Mouse (Mus musculus): ENCODE measurements around the gene Rhobtb1. TPM values are rescaled to one million over a fixed set of nuclear protein-coding genes. Genes with fewer than 3 reads are reported as not detected.

The Rhobtb1 gene
- total RNA-seq, 2 experiments from 2014 or later = 8.6 to 9.5 TPM

DNA sequence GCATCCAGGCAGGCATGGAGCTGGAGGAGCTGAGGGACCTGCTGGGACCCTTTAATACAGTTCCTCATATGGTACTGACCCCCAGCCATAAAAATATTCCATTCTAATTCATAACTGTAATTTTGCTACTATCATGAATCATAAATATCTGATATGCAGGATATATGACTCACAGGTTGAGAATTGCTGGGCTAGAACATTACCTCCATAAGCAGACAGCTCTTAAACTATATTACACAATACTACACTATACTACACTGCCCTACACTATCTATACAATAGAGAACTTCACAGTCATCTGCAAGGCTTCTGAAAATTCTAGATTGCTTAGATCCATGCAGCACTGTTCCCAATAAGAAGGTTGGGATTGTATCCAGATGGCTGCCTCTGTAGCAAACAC lies 16.9 kb upstream of the Rhobtb1 start:
- intact Hi-C loops (cut with DNase I) = no loop called here
- no peak overlapping the region for H3K4me3 ChIP-seq
- TF ChIP-seq CTCF (IDR thresholded peaks at IDR 0.05) = no peak
- H3K27ac ChIP-seq = no peak overlapping the region
- DNase-seq (ENCODE audit: extremely low spot score in 1 of 2, low spot score in 2 of 2) = no peak

DNA sequence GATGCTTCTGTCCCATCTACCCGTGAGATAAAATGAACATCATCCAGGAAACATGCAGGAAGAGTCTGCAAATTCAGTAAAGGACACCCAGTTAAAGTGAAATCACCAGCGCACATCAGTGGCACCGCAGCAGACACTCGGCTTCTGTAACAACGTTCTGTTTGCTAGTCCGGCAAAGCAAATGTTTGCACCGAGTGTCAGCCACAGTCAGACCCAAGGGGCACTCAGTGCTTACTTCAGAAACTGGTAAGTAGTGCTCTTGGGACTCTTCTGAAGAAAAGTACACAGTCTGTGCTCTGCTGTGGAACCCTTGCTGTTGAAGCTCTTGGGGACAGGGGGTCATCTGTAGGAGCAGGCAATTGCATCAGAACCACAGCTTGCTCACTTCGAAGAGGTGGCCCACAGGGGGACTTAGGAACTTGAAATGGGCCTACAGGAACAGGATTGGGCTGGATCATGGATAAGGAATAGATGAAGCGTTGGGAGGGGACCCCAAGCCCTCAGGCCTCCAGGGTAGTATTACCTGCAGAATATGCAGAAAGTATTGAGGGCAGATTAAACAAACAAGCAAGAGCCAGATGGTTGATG lies 14.9 kb upstream of the Rhobtb1 start:
- no peak overlapping the region for H3K27ac ChIP-seq
- intact Hi-C loops (cut with DNase I) = no loop called here
- DNase-seq (ENCODE audit: extremely low spot score in 1 of 2, low spot score in 2 of 2) = no peak
- TF ChIP-seq CTCF (IDR thresholded peaks at IDR 0.05) = no peak
- no peak overlapping the region for H3K4me3 ChIP-seq

DNA sequence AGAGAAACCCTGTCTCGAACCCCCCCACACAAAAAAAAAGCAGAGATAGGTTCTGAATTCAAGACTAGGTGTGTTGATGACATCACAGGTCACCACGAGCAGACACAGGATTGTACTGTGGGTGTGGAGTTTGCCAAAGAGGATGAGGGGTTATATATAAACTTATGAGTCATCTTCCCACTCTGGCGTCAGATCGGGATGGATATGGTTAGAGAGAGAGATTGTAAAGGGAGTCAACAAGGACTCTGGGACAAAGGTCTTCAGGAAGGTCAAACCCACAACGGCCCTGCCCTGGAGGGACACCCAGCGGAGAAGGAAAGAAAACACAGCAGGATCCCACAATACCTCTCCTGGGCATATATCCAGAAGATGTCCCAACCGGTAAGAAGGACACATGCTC lies 2.0 kb upstream of the Rhobtb1 start:
- intact Hi-C loops (cut with DNase I) = no loop called here
- TF ChIP-seq CTCF (IDR thresholded peaks at IDR 0.05) = no peak
- H3K4me3 ChIP-seq = no peak overlapping the region
- no peak for DNase-seq (ENCODE audit: extremely low spot score in 1 of 2, low spot score in 2 of 2)
- H3K27ac ChIP-seq = no peak overlapping the region

DNA sequence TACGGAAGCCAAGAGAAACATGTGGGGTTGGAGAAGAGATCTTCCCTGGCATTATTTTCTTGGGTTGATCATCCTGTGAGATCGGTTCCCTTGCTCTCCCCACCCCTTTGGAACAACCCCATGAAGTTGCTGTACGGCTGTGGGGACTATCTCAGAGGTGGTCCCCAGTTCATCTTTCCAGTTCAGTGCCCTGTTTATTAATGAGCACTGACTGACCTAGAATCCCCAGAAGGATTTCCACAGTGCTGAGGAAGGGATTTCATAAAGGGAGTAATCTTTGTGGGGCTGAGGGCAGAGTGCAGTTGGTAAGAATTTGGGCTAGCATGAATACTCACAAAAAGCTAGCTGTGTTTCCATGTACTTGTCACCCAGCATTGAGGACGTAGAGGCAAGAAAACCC lies 1.7 kb downstream of the Rhobtb1 start:
- DNase-seq (ENCODE audit: extremely low spot score in 1 of 2, low spot score in 2 of 2) = no peak
- intact Hi-C loops (cut with DNase I) = no loop called here
- TF ChIP-seq CTCF (IDR thresholded peaks at IDR 0.05) = no peak
- Histone ChIP-seq H3K4me3 (no peak overlapping the region), H3K27ac (no peak overlapping the region)

DNA sequence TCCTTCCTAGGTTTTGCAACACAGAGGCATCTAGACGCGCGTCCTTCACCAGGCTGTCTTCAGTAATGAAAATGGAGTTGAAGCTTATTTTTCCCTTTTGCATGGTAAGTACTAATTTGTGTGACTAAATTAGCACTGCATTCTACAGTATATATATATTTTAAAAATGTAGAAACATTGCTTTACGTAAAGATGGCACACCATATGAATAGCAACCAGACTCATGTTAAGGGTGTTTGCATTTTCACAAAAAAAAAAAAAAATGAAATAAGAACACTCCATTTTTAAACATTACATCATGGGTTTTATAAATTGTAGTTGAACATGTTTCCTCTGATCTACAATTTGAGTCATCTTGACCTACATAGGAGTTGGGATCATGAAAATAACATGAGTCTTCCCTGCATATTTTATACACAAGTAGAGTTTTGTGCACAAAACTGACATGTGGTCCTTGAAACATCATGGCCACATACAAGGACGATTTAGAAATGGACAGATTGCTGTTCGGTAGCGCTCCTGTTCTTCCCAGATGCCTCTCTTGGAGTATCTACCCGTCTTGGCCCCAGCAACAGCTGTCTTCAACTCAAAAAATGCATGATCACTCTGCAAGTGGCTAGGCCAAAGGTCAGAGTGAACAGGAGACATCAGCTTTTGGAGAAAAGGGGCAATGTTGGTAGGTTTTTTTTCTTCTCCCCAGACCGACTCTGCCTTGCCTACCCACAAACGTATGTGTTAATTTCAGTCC lies 4.4 kb downstream of the Rhobtb1 start:
- TF ChIP-seq CTCF (IDR thresholded peaks at IDR 0.05) = no peak
- intact Hi-C loops (cut with DNase I) = no loop called here
- no peak for DNase-seq (ENCODE audit: extremely low spot score in 1 of 2, low spot score in 2 of 2)
- H3K4me3 ChIP-seq = no peak overlapping the region
- peak overlapping the region; percentile 83 for H3K27ac ChIP-seq

DNA sequence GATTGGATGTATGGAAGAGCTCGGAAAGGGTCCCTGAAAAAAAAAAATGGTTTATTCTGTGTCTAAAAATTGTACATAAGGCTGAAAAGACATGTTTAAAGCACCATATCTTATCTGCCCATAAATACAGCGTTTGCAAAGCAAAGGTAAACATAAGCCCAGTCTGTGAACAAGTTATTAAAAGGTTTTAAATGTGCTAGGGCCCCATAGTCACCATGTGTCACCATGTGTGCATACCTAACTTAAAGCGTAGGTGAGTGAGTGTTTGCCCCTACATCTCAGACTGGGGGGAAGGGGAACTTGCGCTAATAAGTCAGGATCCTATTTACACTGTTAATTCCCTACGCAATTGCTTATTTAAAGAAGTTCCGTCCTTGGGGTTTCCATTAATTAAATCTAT lies 5.2 kb downstream of the Rhobtb1 start:
- Histone ChIP-seq H3K27ac (no peak overlapping the region; the same call in 1 of the 2 replicates), H3K4me3 (no peak overlapping the region)
- intact Hi-C loops (cut with DNase I) = no loop called here
- no peak for DNase-seq (ENCODE audit: extremely low spot score in 1 of 2, low spot score in 2 of 2)
- no peak for TF ChIP-seq CTCF (IDR thresholded peaks at IDR 0.05)

DNA sequence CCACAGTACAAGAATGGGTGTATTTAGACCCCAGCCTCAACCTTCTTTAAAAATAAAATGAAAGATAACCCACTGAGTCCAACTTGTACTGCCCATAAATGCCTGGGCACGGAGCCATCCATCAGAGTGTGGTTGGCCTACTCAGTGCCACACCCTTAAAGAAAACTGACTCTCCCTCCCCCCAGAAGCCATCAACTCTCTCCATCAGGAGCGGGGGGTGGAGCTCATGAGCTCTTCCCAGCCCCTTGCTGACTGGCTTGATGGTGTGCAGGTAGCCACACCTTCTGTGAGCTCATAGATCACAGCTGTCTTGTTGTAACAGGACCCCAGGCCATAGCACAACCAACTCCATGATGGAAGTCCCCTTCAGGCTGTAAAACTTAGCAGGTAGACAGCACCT lies 6.2 kb downstream of the Rhobtb1 start:
- no peak overlapping the region for H3K4me3 ChIP-seq
- DNase-seq (ENCODE audit: extremely low spot score in 1 of 2, low spot score in 2 of 2) = no peak
- intact Hi-C loops (cut with DNase I) = no loop called here
- H3K27ac ChIP-seq = no peak overlapping the region
- no peak for TF ChIP-seq CTCF (IDR thresholded peaks at IDR 0.05)

DNA sequence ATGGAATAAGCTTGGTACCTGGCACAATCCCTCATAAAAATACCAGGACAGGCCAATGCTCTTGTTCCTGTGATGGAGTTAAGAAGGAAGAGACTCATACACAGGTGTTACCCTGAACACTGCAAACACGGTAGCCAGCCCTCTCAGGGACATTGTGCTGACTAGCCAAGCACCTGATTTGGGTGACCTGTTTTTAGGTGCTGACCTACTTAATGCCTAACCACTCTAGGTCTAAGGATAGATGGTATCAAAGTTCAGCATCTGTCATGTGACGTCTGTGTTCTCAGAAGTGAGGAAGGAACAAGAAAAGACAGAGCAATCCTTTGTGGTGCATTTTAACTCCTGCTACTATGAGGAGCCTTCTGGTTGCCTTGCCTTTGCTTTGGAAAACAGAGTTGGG lies 9.6 kb downstream of the Rhobtb1 start:
- H3K4me3 ChIP-seq = no peak overlapping the region
- intact Hi-C loops (cut with DNase I) = no loop called here
- no peak for DNase-seq (ENCODE audit: extremely low spot score in 1 of 2, low spot score in 2 of 2)
- TF ChIP-seq CTCF (IDR thresholded peaks at IDR 0.05) = no peak
- H3K27ac ChIP-seq = no peak overlapping the region

DNA sequence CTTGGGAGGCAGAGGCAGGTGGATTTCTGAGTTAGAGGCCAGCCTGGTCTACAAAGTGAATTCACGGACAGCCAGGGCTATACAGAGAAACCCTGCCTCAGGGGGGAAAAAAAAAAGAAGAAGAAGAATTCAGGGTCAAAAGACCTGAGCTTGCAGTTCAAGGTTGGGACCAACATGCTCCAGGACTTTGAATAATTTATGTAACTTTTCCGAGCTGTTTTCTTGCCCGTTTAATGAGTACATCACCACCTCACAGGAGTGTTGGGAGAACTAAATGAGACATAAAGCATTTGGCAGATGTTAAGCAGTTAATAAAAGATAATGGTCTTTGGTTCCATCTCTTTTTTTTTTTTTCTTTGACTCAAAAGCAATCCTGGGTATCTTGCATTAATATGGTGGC lies 10.3 kb downstream of the Rhobtb1 start:
- no peak for TF ChIP-seq CTCF (IDR thresholded peaks at IDR 0.05)
- no peak for DNase-seq (ENCODE audit: extremely low spot score in 1 of 2, low spot score in 2 of 2)
- intact Hi-C loops (cut with DNase I) = no loop called here

DNA sequence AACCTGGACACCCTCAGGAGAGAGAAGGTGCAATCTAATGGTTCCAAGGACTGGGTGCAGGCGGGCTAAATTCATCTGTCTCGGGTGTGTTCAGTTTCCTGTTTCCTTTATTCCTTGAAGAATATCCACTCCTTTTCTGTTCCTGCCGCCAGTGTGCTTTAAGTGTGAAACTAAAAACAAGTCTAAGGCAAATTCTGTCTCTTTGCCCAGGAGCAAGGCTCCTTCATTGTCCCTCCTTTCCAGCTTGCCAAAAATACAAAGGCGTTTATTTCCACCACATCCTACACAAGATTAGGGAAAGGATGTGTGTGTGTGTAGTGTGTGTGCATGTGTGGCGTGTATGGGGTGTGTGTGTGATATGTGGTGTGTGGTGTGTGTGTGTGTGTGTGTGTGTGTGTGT lies 11.3 kb downstream of the Rhobtb1 start:
- DNase-seq (ENCODE audit: extremely low spot score in 1 of 2, low spot score in 2 of 2) = no peak
- intact Hi-C loops (cut with DNase I) = no loop called here
- no peak for TF ChIP-seq CTCF (IDR thresholded peaks at IDR 0.05)
- Histone ChIP-seq H3K4me3 (no peak overlapping the region), H3K27ac (no peak overlapping the region)

More for the DNA sequence above, 10.3 kb downstream of the Rhobtb1 start:
- no peak overlapping the region for H3K4me3 ChIP-seq
- no peak overlapping the region for H3K27ac ChIP-seq

DNA sequence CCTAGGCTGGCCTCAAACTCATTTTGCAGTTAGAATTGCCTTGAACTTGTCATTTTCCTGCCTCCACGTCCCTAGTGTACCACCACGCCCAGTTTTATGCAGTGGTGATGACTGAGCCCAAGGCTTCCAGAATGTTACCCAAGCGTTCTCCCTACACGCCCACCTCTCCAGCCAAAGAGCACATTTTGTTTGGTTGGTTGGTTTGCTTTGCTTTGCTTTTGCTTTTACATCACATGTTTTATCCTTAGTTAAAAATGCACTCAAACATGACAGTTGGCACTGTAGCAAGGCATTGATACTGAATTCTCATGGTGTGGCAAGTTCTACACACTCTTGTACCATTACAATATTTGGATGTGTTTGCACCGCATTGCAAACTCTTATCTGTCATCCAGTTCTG lies 12.0 kb downstream of the Rhobtb1 start:
- DNase-seq (ENCODE audit: extremely low spot score in 1 of 2, low spot score in 2 of 2) = no peak
- Histone ChIP-seq H3K27ac (no peak overlapping the region), H3K4me3 (no peak overlapping the region)
- no peak for TF ChIP-seq CTCF (IDR thresholded peaks at IDR 0.05)
- intact Hi-C loops (cut with DNase I) = no loop called here

DNA sequence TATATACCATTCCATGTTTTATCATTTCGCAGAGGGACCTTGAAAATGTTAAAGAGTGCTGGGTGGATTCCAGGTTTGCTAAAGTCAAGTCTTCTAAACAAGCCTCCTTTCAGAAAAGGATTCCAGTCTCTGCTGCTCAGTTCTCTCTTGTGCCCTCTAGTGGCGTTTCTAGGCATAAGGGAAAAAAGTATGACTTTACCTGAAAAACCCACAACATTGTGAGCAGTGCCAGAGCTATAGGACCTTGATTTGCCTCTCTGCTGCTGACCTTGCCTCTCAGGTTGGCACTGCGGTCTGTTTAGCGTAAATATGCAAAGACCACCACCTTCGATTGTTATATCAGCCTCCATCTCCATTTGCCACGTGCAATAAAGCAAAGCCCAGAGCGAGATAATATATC lies 13.9 kb downstream of the Rhobtb1 start:
- Histone ChIP-seq H3K27ac (no peak overlapping the region), H3K4me3 (no peak overlapping the region)
- intact Hi-C loops (cut with DNase I) = no loop called here
- TF ChIP-seq CTCF (IDR thresholded peaks at IDR 0.05) = peak; percentile 69
- DNase-seq (ENCODE audit: extremely low spot score in 1 of 2, low spot score in 2 of 2) = no peak

DNA sequence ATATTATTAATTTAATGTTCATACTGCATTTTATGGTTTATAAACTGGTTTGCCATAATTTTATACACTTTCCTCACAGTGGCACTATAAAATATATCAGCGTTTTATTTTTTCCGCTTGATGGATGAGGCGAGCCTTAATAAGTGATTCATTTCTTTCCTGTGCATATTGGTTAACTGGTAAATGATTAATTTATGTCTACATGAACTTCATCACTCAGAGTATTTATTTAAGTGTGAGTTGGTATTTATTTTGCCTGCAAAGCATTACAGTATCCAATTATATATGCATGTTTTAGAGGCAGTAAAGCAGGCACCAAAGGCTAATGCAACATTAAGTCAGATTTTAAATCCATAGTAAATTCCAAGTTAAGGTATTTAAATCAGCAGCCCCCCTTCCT lies 14.6 kb downstream of the Rhobtb1 start:
- no peak for DNase-seq (ENCODE audit: extremely low spot score in 1 of 2, low spot score in 2 of 2)
- Histone ChIP-seq H3K27ac (no peak overlapping the region), H3K4me3 (no peak overlapping the region)
- TF ChIP-seq CTCF (IDR thresholded peaks at IDR 0.05) = no peak
- intact Hi-C loops (cut with DNase I) = no loop called here
